Mouse (Mus musculus): ENCODE data around the gene 1190002N15Rik. TPM values are rescaled to one million over a fixed set of nuclear protein-coding genes. Genes with fewer than 3 reads are reported as not detected.

The 1190002N15Rik gene
- polyA plus RNA-seq, 1 experiment, result 8.9 TPM

DNA sequence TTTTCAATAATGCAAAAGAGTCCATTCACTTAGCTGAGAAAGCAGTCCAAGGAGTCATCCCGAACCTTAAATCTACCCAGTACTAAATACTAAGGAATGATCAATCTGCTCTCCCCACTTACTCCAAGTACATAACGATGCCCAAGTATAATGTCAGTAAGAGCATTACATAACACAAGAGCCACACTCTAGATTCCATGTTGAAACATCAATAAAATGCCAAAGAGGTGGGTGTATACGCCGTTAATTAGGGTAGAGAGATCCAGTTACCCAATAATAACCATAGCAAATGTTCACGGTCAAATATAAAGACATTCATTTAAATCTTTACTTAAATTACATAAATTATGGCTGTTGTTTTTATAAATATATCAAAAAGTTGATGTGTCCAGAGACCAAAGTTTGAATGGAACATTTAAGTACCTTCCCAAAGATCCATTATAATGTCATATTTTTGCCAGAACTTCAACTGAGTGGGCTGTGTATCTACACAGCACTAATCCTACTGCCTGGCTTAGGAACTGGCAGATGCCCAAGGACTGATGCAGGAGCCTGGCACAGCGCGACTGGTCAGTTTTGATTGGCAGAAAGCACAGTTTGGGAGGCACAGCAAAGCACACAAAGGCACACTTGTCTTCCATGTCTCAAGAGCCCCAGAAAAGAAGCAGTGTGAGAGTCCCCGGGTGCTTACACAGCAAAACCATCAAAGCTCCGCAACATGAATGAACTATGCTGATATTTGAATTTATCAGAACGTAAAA is 55.5 kb downstream of the 1190002N15Rik start:
- no peak overlapping the region for H3K27ac ChIP-seq (ENCODE audit: insufficient read depth, low read length)
- no peaks in the 10 kb centered on the region for H3K9me3 ChIP-seq (replicated peaks; ENCODE audit: control insufficient read depth, insufficient read depth, low read length, poor library complexity, severe bottlenecking)
- no peaks in the 10 kb centered on the region for H3K4me1 ChIP-seq (ENCODE audit: control insufficient read depth, insufficient read depth, low read length)
- H3K9ac ChIP-seq (ENCODE audit: low read depth, poor library complexity, severe bottlenecking), result no peak overlapping the region
- TF ChIP-seq EP300 (IDR thresholded peaks at IDR 0.05; ENCODE audit: insufficient read depth, low read depth, low read length), result no peak
- no peaks in the 10 kb centered on the region for H3K36me3 ChIP-seq (ENCODE audit: control insufficient read depth, insufficient read depth, low read length, poor library complexity, severe bottlenecking)
- no peak overlapping the region for H3K4me3 ChIP-seq (ENCODE audit: low read depth, low read length)
- no peaks in the 10 kb centered on the region for H3K27me3 ChIP-seq (ENCODE audit: control insufficient read depth, insufficient read depth, low read length, poor library complexity, severe bottlenecking)

DNA sequence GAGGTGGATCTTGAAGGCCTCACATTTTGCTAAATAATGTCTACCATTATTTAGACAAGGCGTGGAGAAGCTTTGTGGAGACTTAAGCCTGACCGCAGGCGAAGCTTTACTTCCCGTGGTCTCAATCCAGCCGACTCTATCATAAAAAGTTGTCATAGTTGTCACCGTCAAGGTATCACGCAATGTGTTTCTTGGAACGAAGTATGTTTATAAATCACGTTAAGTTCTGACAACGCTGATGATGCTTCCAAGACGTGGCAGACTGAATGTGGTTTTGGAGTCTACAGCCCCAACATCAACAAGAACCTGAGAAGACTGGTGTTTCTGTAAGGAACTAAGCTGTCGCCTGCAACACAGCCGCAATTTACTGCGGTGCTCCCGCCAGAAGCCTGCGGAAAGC is 56.8 kb downstream of the 1190002N15Rik start:
- Histone ChIP-seq H3K27me3 (ENCODE audit: control insufficient read depth, insufficient read depth, low read length, poor library complexity, severe bottlenecking) (no peaks in the 10 kb centered on the region), H3K36me3 (ENCODE audit: control insufficient read depth, insufficient read depth, low read length, poor library complexity, severe bottlenecking) (no peaks in the 10 kb centered on the region), H3K4me1 (ENCODE audit: control insufficient read depth, insufficient read depth, low read length) (no peaks in the 10 kb centered on the region), H3K4me3 (ENCODE audit: low read depth, low read length) (no peak overlapping the region), H3K27ac (ENCODE audit: insufficient read depth, low read length) (no peak overlapping the region), H3K9me3 (replicated peaks; ENCODE audit: control insufficient read depth, insufficient read depth, low read length, poor library complexity, severe bottlenecking) (no peaks in the 10 kb centered on the region), H3K9ac (ENCODE audit: low read depth, poor library complexity, severe bottlenecking) (no peak overlapping the region)
- TF ChIP-seq POLR2A (IDR thresholded peaks at IDR 0.05; ENCODE audit: insufficient read depth, low read length) (no peak), EP300 (IDR thresholded peaks at IDR 0.05; ENCODE audit: insufficient read depth, low read depth, low read length) (no peak), CTCF (IDR thresholded peaks at IDR 0.05; ENCODE audit: low read depth, low read length) (no peak)

DNA sequence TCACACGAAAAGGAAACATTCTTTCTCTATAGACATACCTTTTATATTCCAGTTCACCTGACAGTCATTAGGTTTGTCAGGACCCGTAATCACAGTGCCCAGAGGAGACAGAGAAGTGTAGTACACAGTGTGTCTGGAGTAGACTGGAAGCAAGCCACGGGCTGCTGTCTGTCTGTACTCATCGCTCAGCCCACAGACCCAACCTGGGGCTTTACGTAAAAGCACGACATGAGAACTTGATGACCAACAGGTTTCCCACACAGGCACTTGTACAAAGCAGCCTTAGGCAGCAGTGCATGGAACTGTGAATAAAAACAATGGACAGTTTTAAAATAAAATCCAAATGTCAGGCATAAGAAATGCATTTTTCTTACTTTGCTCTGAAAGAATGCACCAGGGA is 58.5 kb downstream of the 1190002N15Rik start:
- H3K4me1 ChIP-seq (ENCODE audit: control insufficient read depth, insufficient read depth, low read length), result no peaks in the 10 kb centered on the region
- H3K9me3 ChIP-seq (replicated peaks; ENCODE audit: control insufficient read depth, insufficient read depth, low read length, poor library complexity, severe bottlenecking), result no peaks in the 10 kb centered on the region
- no peak overlapping the region for H3K27ac ChIP-seq (ENCODE audit: insufficient read depth, low read length)
- no peak overlapping the region for H3K4me3 ChIP-seq (ENCODE audit: low read depth, low read length)
- H3K36me3 ChIP-seq (ENCODE audit: control insufficient read depth, insufficient read depth, low read length, poor library complexity, severe bottlenecking), result no peaks in the 10 kb centered on the region
- no peaks in the 10 kb centered on the region for H3K27me3 ChIP-seq (ENCODE audit: control insufficient read depth, insufficient read depth, low read length, poor library complexity, severe bottlenecking)
- H3K9ac ChIP-seq (ENCODE audit: low read depth, poor library complexity, severe bottlenecking), result no peak overlapping the region
- no peak for TF ChIP-seq CTCF (IDR thresholded peaks at IDR 0.05; ENCODE audit: low read depth, low read length)

DNA sequence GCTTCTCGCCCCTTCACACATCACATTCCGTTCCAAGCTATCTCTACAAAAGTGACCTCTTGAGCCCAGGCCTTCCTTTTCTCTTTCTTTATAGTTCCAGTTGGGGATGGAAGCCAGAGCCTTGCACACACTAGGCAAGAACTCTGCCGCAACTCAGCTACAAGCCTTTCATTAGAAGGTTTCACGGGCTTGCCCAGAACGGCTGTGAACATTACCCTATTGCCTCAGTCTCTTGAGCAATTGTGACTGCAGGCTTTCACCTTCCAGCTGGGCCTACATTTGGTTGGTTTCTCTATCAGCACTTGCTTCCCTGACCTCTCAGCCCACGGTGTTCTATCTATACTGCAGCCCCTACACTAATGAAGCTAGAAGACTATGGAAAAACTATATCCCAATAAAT is 58.9 kb downstream of the 1190002N15Rik start:
- H3K4me3 ChIP-seq (ENCODE audit: low read depth, low read length), result no peak overlapping the region
- H3K27ac ChIP-seq (ENCODE audit: insufficient read depth, low read length), result no peak overlapping the region
- H3K4me1 ChIP-seq (ENCODE audit: control insufficient read depth, insufficient read depth, low read length), result no peaks in the 10 kb centered on the region
- H3K9me3 ChIP-seq (replicated peaks; ENCODE audit: control insufficient read depth, insufficient read depth, low read length, poor library complexity, severe bottlenecking), result no peaks in the 10 kb centered on the region
- H3K27me3 ChIP-seq (ENCODE audit: control insufficient read depth, insufficient read depth, low read length, poor library complexity, severe bottlenecking), result no peaks in the 10 kb centered on the region
- no peak overlapping the region for H3K9ac ChIP-seq (ENCODE audit: low read depth, poor library complexity, severe bottlenecking)
- H3K36me3 ChIP-seq (ENCODE audit: control insufficient read depth, insufficient read depth, low read length, poor library complexity, severe bottlenecking), result no peaks in the 10 kb centered on the region
- TF ChIP-seq CTCF (IDR thresholded peaks at IDR 0.05; ENCODE audit: low read depth, low read length), result no peak
- TF ChIP-seq EP300 (IDR thresholded peaks at IDR 0.05; ENCODE audit: insufficient read depth, low read depth, low read length), result no peak
- no peak for TF ChIP-seq POLR2A (IDR thresholded peaks at IDR 0.05; ENCODE audit: insufficient read depth, low read length)

DNA sequence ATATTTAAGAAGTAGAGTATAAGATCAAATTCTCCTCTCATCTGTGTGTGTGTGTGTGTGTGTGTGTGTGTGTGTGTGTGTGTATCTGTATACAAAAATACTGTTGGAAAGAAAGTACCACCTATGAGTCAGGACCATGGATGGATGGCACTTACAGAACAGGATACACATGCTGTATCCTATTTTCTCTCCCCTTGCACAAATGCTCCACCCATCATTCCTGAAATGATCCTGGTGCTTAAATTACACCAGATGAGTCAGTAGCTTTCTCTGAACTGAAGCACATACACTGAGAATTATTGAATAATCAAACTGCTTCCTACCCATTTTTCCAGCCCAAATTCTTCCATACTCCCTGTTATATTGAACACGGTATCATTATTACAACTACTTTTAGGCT is 61.9 kb downstream of the 1190002N15Rik start:
- Histone ChIP-seq H3K4me1 (ENCODE audit: control insufficient read depth, insufficient read depth, low read length) (no peaks in the 10 kb centered on the region), H3K4me3 (ENCODE audit: low read depth, low read length) (no peak overlapping the region), H3K27ac (ENCODE audit: insufficient read depth, low read length) (no peak overlapping the region), H3K9me3 (replicated peaks; ENCODE audit: control insufficient read depth, insufficient read depth, low read length, poor library complexity, severe bottlenecking) (no peaks in the 10 kb centered on the region), H3K36me3 (ENCODE audit: control insufficient read depth, insufficient read depth, low read length, poor library complexity, severe bottlenecking) (no peaks in the 10 kb centered on the region), H3K27me3 (ENCODE audit: control insufficient read depth, insufficient read depth, low read length, poor library complexity, severe bottlenecking) (no peaks in the 10 kb centered on the region), H3K9ac (ENCODE audit: low read depth, poor library complexity, severe bottlenecking) (no peak overlapping the region)
- no peak for TF ChIP-seq EP300 (IDR thresholded peaks at IDR 0.05; ENCODE audit: insufficient read depth, low read depth, low read length)
- no peak for TF ChIP-seq CTCF (IDR thresholded peaks at IDR 0.05; ENCODE audit: low read depth, low read length)
- no peak for TF ChIP-seq POLR2A (IDR thresholded peaks at IDR 0.05; ENCODE audit: insufficient read depth, low read length)

DNA sequence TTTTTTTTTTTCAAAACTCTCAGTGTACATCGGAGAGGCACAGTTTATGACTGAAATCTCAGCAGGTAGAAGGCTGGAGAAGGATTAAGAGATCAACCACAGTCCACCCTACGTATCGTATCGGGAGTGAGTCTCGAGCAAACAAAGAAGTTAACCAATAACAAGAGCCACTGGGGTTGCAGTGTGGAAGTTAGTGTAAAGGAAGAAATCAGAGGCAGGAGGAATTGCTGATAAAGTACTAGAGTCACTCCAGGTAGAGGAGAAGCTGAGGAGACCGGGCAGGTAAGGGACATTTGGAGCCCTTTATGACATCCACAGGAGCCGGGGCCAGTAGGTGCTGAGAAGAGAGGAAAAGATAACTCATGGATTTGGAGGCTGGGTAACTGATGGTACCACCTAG is 64.0 kb downstream of the 1190002N15Rik start:
- no peaks in the 10 kb centered on the region for H3K9me3 ChIP-seq (replicated peaks; ENCODE audit: control insufficient read depth, insufficient read depth, low read length, poor library complexity, severe bottlenecking)
- no peak for TF ChIP-seq CTCF (IDR thresholded peaks at IDR 0.05; ENCODE audit: low read depth, low read length)
- TF ChIP-seq POLR2A (IDR thresholded peaks at IDR 0.05; ENCODE audit: insufficient read depth, low read length), result no peak
- no peak for TF ChIP-seq EP300 (IDR thresholded peaks at IDR 0.05; ENCODE audit: insufficient read depth, low read depth, low read length)
- no peak overlapping the region for H3K9ac ChIP-seq (ENCODE audit: low read depth, poor library complexity, severe bottlenecking)
- no peaks in the 10 kb centered on the region for H3K4me1 ChIP-seq (ENCODE audit: control insufficient read depth, insufficient read depth, low read length)
- H3K36me3 ChIP-seq (ENCODE audit: control insufficient read depth, insufficient read depth, low read length, poor library complexity, severe bottlenecking), result no peaks in the 10 kb centered on the region
- H3K4me3 ChIP-seq (ENCODE audit: low read depth, low read length), result no peak overlapping the region
- no peaks in the 10 kb centered on the region for H3K27me3 ChIP-seq (ENCODE audit: control insufficient read depth, insufficient read depth, low read length, poor library complexity, severe bottlenecking)
- no peak overlapping the region for H3K27ac ChIP-seq (ENCODE audit: insufficient read depth, low read length)

Data from ES-Bruce4 (cell line).